Mouse (Mus musculus): ENCODE results near the gene Cd3d. TPM values are rescaled to one million over a fixed set of nuclear protein-coding genes. Genes with fewer than 3 reads are reported as not detected.

Gene Cd3d
- polyA plus RNA-seq, 1 experiment from 2014 or later, result not detected

GRCm38 (mm10) chr9:44998138-44998537 lies 16.6 kb downstream of the Cd3d start:
- WGBS, result 69% methylated on average over 11 of the region's 11 CpGs
- no peak overlapping the region for H3K4me2 ChIP-seq (replicated peaks; ENCODE audit: low read depth, low read length)
- no peak overlapping the region for H3K27ac ChIP-seq (ENCODE audit: low read length)
- H3K36me3 ChIP-seq (ENCODE audit: control insufficient read depth, insufficient read depth, low read length), result no peaks in the 10 kb centered on the region
- H3K4me3 ChIP-seq (ENCODE audit: low read depth, low read length), result no peak overlapping the region
- H3K27me3 ChIP-seq (ENCODE audit: control insufficient read depth, insufficient read depth, low read length), result no peaks in the 10 kb centered on the region
- no peaks in the 10 kb centered on the region for H3K4me1 ChIP-seq (ENCODE audit: control insufficient read depth, insufficient read depth, low read length)
- no peak overlapping the region for H3K9ac ChIP-seq (replicated peaks; ENCODE audit: low read depth, low read length)
- no peaks in the 10 kb centered on the region for H3K9me3 ChIP-seq (ENCODE audit: control insufficient read depth, low read depth, low read length)
- ATAC-seq (ENCODE audit: insufficient number of reproducible peaks, insufficient read depth, low FRiP score, low read depth), result no peak

- Histone ChIP-seq H3K36me3 (ENCODE audit: control insufficient read depth, insufficient read depth, low read length) (no peaks in the 10 kb centered on the region), H3K27me3 (ENCODE audit: control insufficient read depth, insufficient read depth, low read length) (no peaks in the 10 kb centered on the region), H3K9ac (replicated peaks; ENCODE audit: low read depth, low read length) (no peak overlapping the region), H3K27ac (ENCODE audit: low read length) (no peak overlapping the region), H3K9me3 (ENCODE audit: control insufficient read depth, low read depth, low read length) (no peaks in the 10 kb centered on the region), H3K4me1 (ENCODE audit: control insufficient read depth, insufficient read depth, low read length) (no peaks in the 10 kb centered on the region), H3K4me3 (ENCODE audit: low read depth, low read length) (no peak overlapping the region), H3K4me2 (replicated peaks; ENCODE audit: low read depth, low read length) (no peak overlapping the region)
- 54% methylated on average over 6 of the region's 6 CpGs for WGBS
- ATAC-seq (ENCODE audit: insufficient number of reproducible peaks, insufficient read depth, low FRiP score, low read depth), result no peak
Observed at GRCm38 (mm10) chr9:44999171-44999570, 17.6 kb downstream of the Cd3d start.

GRCm38 (mm10) chr9:44999776-45000175 lies 18.2 kb downstream of the Cd3d start:
- no peaks in the 10 kb centered on the region for H3K9me3 ChIP-seq (ENCODE audit: control insufficient read depth, low read depth, low read length)
- no peak for ATAC-seq (ENCODE audit: insufficient number of reproducible peaks, insufficient read depth, low FRiP score, low read depth)
- H3K27ac ChIP-seq (ENCODE audit: low read length), result no peak overlapping the region
- H3K27me3 ChIP-seq (ENCODE audit: control insufficient read depth, insufficient read depth, low read length), result no peaks in the 10 kb centered on the region
- no peaks in the 10 kb centered on the region for H3K4me1 ChIP-seq (ENCODE audit: control insufficient read depth, insufficient read depth, low read length)
- WGBS, result 77% methylated on average over 5 of the region's 5 CpGs
- no peak overlapping the region for H3K4me3 ChIP-seq (ENCODE audit: low read depth, low read length)
- no peak overlapping the region for H3K4me2 ChIP-seq (replicated peaks; ENCODE audit: low read depth, low read length)
- H3K9ac ChIP-seq (replicated peaks; ENCODE audit: low read depth, low read length), result no peak overlapping the region
- no peaks in the 10 kb centered on the region for H3K36me3 ChIP-seq (ENCODE audit: control insufficient read depth, insufficient read depth, low read length)

GRCm38 (mm10) chr9:45000249-45000648 lies 18.7 kb downstream of the Cd3d start:
- Histone ChIP-seq H3K4me3 (ENCODE audit: low read depth, low read length) (no peak overlapping the region), H3K9ac (replicated peaks; ENCODE audit: low read depth, low read length) (no peak overlapping the region), H3K9me3 (ENCODE audit: control insufficient read depth, low read depth, low read length) (no peaks in the 10 kb centered on the region), H3K27ac (ENCODE audit: low read length) (no peak overlapping the region), H3K4me2 (replicated peaks; ENCODE audit: low read depth, low read length) (no peak overlapping the region), H3K36me3 (ENCODE audit: control insufficient read depth, insufficient read depth, low read length) (no peaks in the 10 kb centered on the region), H3K27me3 (ENCODE audit: control insufficient read depth, insufficient read depth, low read length) (no peaks in the 10 kb centered on the region), H3K4me1 (ENCODE audit: control insufficient read depth, insufficient read depth, low read length) (no peaks in the 10 kb centered on the region)
- ATAC-seq (ENCODE audit: insufficient number of reproducible peaks, insufficient read depth, low FRiP score, low read depth), result no peak
- WGBS, result 69% methylated on average over 3 of the region's 3 CpGs

GRCm38 (mm10) chr9:45007404-45007803 lies 25.8 kb downstream of the Cd3d start:
- no peak for ATAC-seq (ENCODE audit: insufficient number of reproducible peaks, insufficient read depth, low FRiP score, low read depth)
- 68% methylated on average over 12 of the region's 12 CpGs for WGBS

GRCm38 (mm10) chr9:45008342-45008741 lies 26.8 kb downstream of the Cd3d start:
- WGBS, result 80% methylated on average over 4 of the region's 4 CpGs
- no peaks in the 10 kb centered on the region for H3K9me3 ChIP-seq (ENCODE audit: control insufficient read depth, low read depth, low read length)

More at GRCm38 (mm10) chr9:45007404-45007803, 25.8 kb downstream of the Cd3d start:
- Histone ChIP-seq H3K4me1 (ENCODE audit: control insufficient read depth, insufficient read depth, low read length) (no peaks in the 10 kb centered on the region), H3K27me3 (ENCODE audit: control insufficient read depth, insufficient read depth, low read length) (no peaks in the 10 kb centered on the region), H3K4me2 (replicated peaks; ENCODE audit: low read depth, low read length) (no peak overlapping the region), H3K36me3 (ENCODE audit: control insufficient read depth, insufficient read depth, low read length) (no peaks in the 10 kb centered on the region), H3K9ac (replicated peaks; ENCODE audit: low read depth, low read length) (no peak overlapping the region), H3K4me3 (ENCODE audit: low read depth, low read length) (no peak overlapping the region), H3K9me3 (ENCODE audit: control insufficient read depth, low read depth, low read length) (no peaks in the 10 kb centered on the region), H3K27ac (ENCODE audit: low read length) (no peak overlapping the region)

GRCm38 (mm10) chr9:45009180-45010078 lies 27.8 kb downstream of the Cd3d start, which contains the start of gene Cd3e:
TSS of gene Cd3e (minus strand) at chr9:45009627.
- no peak within 1 kb of the TSS for H3K4me3 ChIP-seq (ENCODE audit: low read depth, low read length)
- H3K4me2 ChIP-seq (replicated peaks; ENCODE audit: low read depth, low read length), result no peak within 1 kb of the TSS
- no peaks in the 10 kb centered on the region for H3K4me1 ChIP-seq (ENCODE audit: control insufficient read depth, insufficient read depth, low read length)
- H3K9ac ChIP-seq (replicated peaks; ENCODE audit: low read depth, low read length), result no peak within 1 kb of the TSS
- H3K27me3 ChIP-seq (ENCODE audit: control insufficient read depth, insufficient read depth, low read length), result no peaks in the 10 kb centered on the region
- ATAC-seq (ENCODE audit: insufficient number of reproducible peaks, insufficient read depth, low FRiP score, low read depth), result no peak
- H3K36me3 ChIP-seq (ENCODE audit: control insufficient read depth, insufficient read depth, low read length), result no peaks in the 10 kb centered on the region
- WGBS, result 82% methylated on average over 19 of the region's 19 CpGs
- no peaks in the 10 kb centered on the region for H3K9me3 ChIP-seq (ENCODE audit: control insufficient read depth, low read depth, low read length)
- no peak within 1 kb of the TSS for H3K27ac ChIP-seq (ENCODE audit: low read length)

More at GRCm38 (mm10) chr9:45008342-45008741, 26.8 kb downstream of the Cd3d start:
- Histone ChIP-seq H3K4me2 (replicated peaks; ENCODE audit: low read depth, low read length) (no peak overlapping the region), H3K36me3 (ENCODE audit: control insufficient read depth, insufficient read depth, low read length) (no peaks in the 10 kb centered on the region), H3K27ac (ENCODE audit: low read length) (no peak overlapping the region), H3K4me3 (ENCODE audit: low read depth, low read length) (no peak overlapping the region), H3K27me3 (ENCODE audit: control insufficient read depth, insufficient read depth, low read length) (no peaks in the 10 kb centered on the region), H3K4me1 (ENCODE audit: control insufficient read depth, insufficient read depth, low read length) (no peaks in the 10 kb centered on the region), H3K9ac (replicated peaks; ENCODE audit: low read depth, low read length) (no peak overlapping the region)
- no peak for ATAC-seq (ENCODE audit: insufficient number of reproducible peaks, insufficient read depth, low FRiP score, low read depth)

GRCm38 (mm10) chr9:45010461-45010860 lies 28.9 kb downstream of the Cd3d start:
- no peaks in the 10 kb centered on the region for H3K4me1 ChIP-seq (ENCODE audit: control insufficient read depth, insufficient read depth, low read length)
- H3K9ac ChIP-seq (replicated peaks; ENCODE audit: low read depth, low read length), result no peak overlapping the region
- ATAC-seq (ENCODE audit: insufficient number of reproducible peaks, insufficient read depth, low FRiP score, low read depth), result no peak
- no peaks in the 10 kb centered on the region for H3K36me3 ChIP-seq (ENCODE audit: control insufficient read depth, insufficient read depth, low read length)
- no peak overlapping the region for H3K27ac ChIP-seq (ENCODE audit: low read length)
- no peak overlapping the region for H3K4me2 ChIP-seq (replicated peaks; ENCODE audit: low read depth, low read length)
- no peak overlapping the region for H3K4me3 ChIP-seq (ENCODE audit: low read depth, low read length)
- no peaks in the 10 kb centered on the region for H3K27me3 ChIP-seq (ENCODE audit: control insufficient read depth, insufficient read depth, low read length)
- WGBS, result 69% methylated on average over 4 of the region's 4 CpGs
- H3K9me3 ChIP-seq (ENCODE audit: control insufficient read depth, low read depth, low read length), result no peaks in the 10 kb centered on the region

Data from stomach, embryonic 14.5 days (tissue).